Mouse (Mus musculus): Measurements from ENCODE around the gene Higd2a. TPM values are rescaled to one million over a fixed set of nuclear protein-coding genes. Genes with fewer than 3 reads are reported as not detected.

Gene Higd2a
- polyA plus RNA-seq, 1 experiment = 110 TPM

- no peak for DNase-seq
- WGBS = 92% methylated on average over 3 of the region's 3 CpGs
- TF ChIP-seq POLR2A (IDR thresholded peaks at IDR 0.05; ENCODE audit: borderline replicate concordance, extremely low read depth, low read depth, low read length) = no peak
- no peak for TF ChIP-seq CTCF (IDR thresholded peaks at IDR 0.05; ENCODE audit: insufficient read depth, low read length)
- Histone ChIP-seq H3K4me1 (ENCODE audit: control insufficient read depth, insufficient read depth, low read length) (peaks cover 3% of the 10 kb centered on the region), H3K4me3 (replicated peaks; ENCODE audit: extremely low read depth, low read depth, low read length) (no peak overlapping the region)
These were observed 45.0 kb downstream of the Higd2a start for GRCm38 (mm10) chr13:54635011-54635410.

Other genes with a start within 250 kb of the Higd2a start
- gene Cplx2, start 218.9 kb upstream of the Higd2a start, polyA plus RNA-seq (2012; rRNA removed) = 6.1 and 7.0 TPM in 2 replicates
- 27.8 and 35.6 TPM in 2 replicates for gene Thoc3, start 121.4 kb upstream of the Higd2a start, polyA plus RNA-seq (2012; rRNA removed)
- gene Simc1, start 86.4 kb upstream of the Higd2a start, polyA plus RNA-seq (2012; rRNA removed) = 4.8 and 5.7 TPM in 2 replicates
- gene 4833439L19Rik, start 24.8 kb upstream of the Higd2a start, polyA plus RNA-seq (2012; rRNA removed) = 106 TPM in 2 replicates
- gene Arl10, start 15.2 kb upstream of the Higd2a start, polyA plus RNA-seq (2012; rRNA removed) = 30.8 and 41.5 TPM in 2 replicates
- 4.8 and 9.1 TPM in 2 replicates for gene Nop16, start 117 bp upstream of the Higd2a start, polyA plus RNA-seq (2012; rRNA removed)
- 96.4 and 109 TPM in 2 replicates for gene Cltb, start 21.1 kb downstream of the Higd2a start, polyA plus RNA-seq (2012; rRNA removed)
- 16.1 and 27.7 TPM in 2 replicates for gene Faf2, start 31.6 kb downstream of the Higd2a start, polyA plus RNA-seq (2012; rRNA removed)
- 256 and 338 TPM in 2 replicates for gene Rnf44, start 103.7 kb downstream of the Higd2a start, polyA plus RNA-seq (2012; rRNA removed)
- gene Cdhr2, start 111.3 kb downstream of the Higd2a start, polyA plus RNA-seq (2012; rRNA removed) = 0.05 and 1.1 TPM in 2 replicates
- gene Gprin1, start 159.7 kb downstream of the Higd2a start, polyA plus RNA-seq (2012; rRNA removed) = 0.07 and 0.09 TPM in 2 replicates
- gene Sncb, start 176.4 kb downstream of the Higd2a start, polyA plus RNA-seq (2012; rRNA removed) = not detected in 2 replicates
- not detected in 2 replicates for gene Eif4e1b, start 193.8 kb downstream of the Higd2a start, polyA plus RNA-seq (2012; rRNA removed)
- 32.1 and 34.7 TPM in 2 replicates for gene Tspan17, start 199.2 kb downstream of the Higd2a start, polyA plus RNA-seq (2012; rRNA removed)

All from lung, adult 2 months (tissue).